Mouse (Mus musculus) forebrain, embryonic 14.5 days (tissue): Measurements from ENCODE around the gene Ppp1r3c. TPM values are rescaled to one million over a fixed set of nuclear protein-coding genes. Genes with fewer than 3 reads are reported as not detected.
"Not testable (repeated sequence)": the region's sequence is repeated elsewhere in the genome, so short reads cannot be mapped to it uniquely, and the experiment has no call there.

ENCODE experiments used
- ATAC-seq: fragments of 200-750 bp; cut with Nextera tagmentation; 2 replicates; pipeline ENCODE4 v1.8.0; 2017; ENCODE audit warnings: mild to moderate bottlenecking, moderate library complexity
- DNase-seq: peaks from one replicate; pipeline ENCODE4 v3.0.0-alpha.2; 2015; ENCODE audit warnings: low spot score
- H3K27ac ChIP-seq: fragments of 300-500 bp; sonication (generic); 2 replicates; pipeline ENCODE4 v1.5.1; 2014; ENCODE audit warnings: low read depth, mild to moderate bottlenecking, control low read depth, low read length, moderate library complexity
- H3K27me3 ChIP-seq: fragments of 300-500 bp; sonication (generic); replicated peaks from 2 replicates; pipeline ENCODE4 v1.6.1; 2014; ENCODE audit warnings: low read length, control low read depth, mixed read lengths; ENCODE audit not compliant: control insufficient read depth, insufficient read depth
- H3K36me3 ChIP-seq: fragments of 300-500 bp; sonication (generic); 2 replicates; pipeline ENCODE4 v1.6.1; 2014; ENCODE audit warnings: low read length, control low read depth; ENCODE audit not compliant: control insufficient read depth, insufficient read depth
- H3K4me1 ChIP-seq: fragments of 300-500 bp; sonication (generic); 2 replicates; pipeline ENCODE4 v1.6.1; 2014; ENCODE audit warnings: antibody characterized with exemption, low read length, control low read depth; ENCODE audit not compliant: control insufficient read depth, insufficient read depth
- H3K4me2 ChIP-seq: fragments of 300-500 bp; sonication (generic); 2 replicates; pipeline ENCODE4 v1.6.1; 2014; ENCODE audit warnings: mild to moderate bottlenecking, control low read depth, low read length
- H3K4me3 ChIP-seq: fragments of 300-500 bp; sonication (generic); 2 replicates; pipeline ENCODE4 v1.5.1; 2014; ENCODE audit warnings: low read depth, low read length, control low read depth
- H3K9ac ChIP-seq: fragments of 300-500 bp; sonication (generic); 2 replicates; pipeline ENCODE4 v1.6.1; 2014; ENCODE audit warnings: mild to moderate bottlenecking, low read length, control low read depth, moderate library complexity
- H3K9me3 ChIP-seq: fragments of 300-500 bp; sonication (generic); replicated peaks from 2 replicates; pipeline ENCODE4 v1.6.1; 2016; ENCODE audit warnings: low read length, control low read depth, mixed read lengths; ENCODE audit not compliant: control insufficient read depth
- WGBS: fragments of 180-500 bp; shearing (Covaris S2); extraction: QIAGEN DNeasy Blood & Tissue Kit; methylation state at CpG from one replicate; pipeline ENCODE4 v1.1.7; 2014; 5-methylcytosine and 5-hydroxymethylcytosine counted together
- polyA plus RNA-seq: library from polyadenylated mRNA; unstranded; fragments of >200 nt; fragmentation: Nextera tagmentation; extraction: Ambion mirVana; gene quantifications from 2 replicates; pipeline ENCODE4 v1.2.1, GENCODE M21; 2014

The Ppp1r3c gene
- polyA plus RNA-seq, 1 experiment from 2014 or later: 8.9 TPM

DNA sequence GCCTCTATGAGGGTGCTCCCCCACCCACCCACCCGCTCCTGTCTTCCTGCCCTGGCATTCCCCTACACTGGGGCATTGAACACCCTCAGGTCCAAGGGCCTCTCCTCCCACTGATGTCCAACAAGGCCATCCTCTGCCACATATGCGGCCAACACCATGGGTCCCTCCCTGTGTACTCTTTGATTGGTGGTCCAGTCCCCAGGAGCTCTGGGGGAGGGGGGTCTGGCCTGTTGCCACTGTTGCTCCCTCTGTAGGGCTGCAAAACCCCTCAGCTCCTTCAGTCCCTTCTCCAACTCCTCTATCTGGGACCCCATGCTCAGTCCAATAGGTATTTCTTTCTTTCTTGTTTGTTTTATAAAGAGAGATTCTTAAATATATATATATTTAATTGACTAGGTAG lies 6.0 kb downstream of the Ppp1r3c start:
- 70% methylated on average over 2 of the region's 2 CpGs for WGBS
- DNase-seq: not testable (repeated sequence)

DNA sequence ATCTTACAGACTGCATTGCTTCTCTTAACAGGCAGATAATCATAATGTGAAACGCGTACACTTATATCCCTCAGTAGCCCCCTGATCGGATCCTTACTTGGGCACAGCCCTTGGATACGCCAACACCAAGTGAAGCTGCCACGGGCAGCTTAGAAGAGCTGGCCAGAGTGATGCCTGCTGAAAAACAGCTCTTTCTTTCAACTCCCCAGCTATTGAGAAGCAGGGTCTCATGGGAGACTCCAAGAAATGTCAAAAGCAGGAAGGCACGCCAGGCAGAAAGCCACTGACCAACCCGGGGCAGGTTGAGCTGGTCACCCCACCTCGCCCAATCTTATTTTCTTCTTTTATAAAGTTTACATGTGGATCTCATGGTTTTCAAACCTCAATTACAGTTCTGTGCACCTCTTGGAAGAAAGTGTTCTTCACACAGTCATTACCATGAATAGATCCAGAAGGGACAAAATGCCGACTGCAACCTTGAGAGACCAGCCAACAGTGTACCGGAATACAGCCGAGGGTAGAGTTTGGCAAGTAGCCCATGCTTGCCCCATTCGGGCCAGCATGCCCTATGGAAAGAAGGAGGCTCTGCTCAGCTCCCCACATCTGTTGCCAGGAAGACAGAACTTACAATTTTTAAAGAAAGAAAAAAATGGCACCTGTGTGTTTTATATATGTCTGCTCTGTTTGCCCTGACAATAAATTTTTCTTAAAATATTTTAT lies 7.6 kb downstream of the Ppp1r3c start:
- no peak overlapping the region for H3K9ac ChIP-seq
- H3K4me1 ChIP-seq: no peaks in the 10 kb centered on the region
- H3K4me3 ChIP-seq: no peak overlapping the region
- no peaks in the 10 kb centered on the region for H3K36me3 ChIP-seq
- no peak overlapping the region for H3K27ac ChIP-seq
- ATAC-seq (no peak), DNase-seq (no peak)
- 85% methylated on average over 12 of the region's 12 CpGs for WGBS
- no peaks in the 10 kb centered on the region for H3K27me3 ChIP-seq
- H3K4me2 ChIP-seq: no peak overlapping the region
- no peaks in the 10 kb centered on the region for H3K9me3 ChIP-seq

More for the DNA sequence above, 6.0 kb downstream of the Ppp1r3c start:
- H3K27me3 ChIP-seq, H3K36me3 ChIP-seq, H3K27ac ChIP-seq, H3K4me1 ChIP-seq, H3K9me3 ChIP-seq, H3K9ac ChIP-seq, H3K4me3 ChIP-seq, H3K4me2 ChIP-seq, ATAC-seq: not testable (repeated sequence)

DNA sequence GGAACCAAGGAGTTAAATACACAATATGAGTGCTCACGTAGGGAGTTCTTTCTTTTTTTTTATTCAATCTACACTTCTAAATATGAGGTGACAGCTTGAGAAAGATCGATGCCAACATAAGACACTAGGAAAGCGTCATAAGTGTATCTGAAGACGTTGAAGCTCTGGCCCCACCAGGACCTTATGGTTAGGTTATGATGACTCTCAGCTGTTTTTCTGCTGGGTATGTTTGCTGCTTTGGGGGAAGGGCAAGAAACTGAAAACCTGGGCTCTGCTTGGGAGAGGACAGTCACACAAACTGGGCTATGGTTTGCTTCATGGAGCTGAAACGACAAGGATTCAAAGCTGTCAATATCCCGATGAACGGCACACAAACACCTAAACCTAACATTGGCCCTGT lies 11.5 kb downstream of the Ppp1r3c start:
- Histone ChIP-seq H3K9me3 (no peaks in the 10 kb centered on the region), H3K27me3 (no peaks in the 10 kb centered on the region), H3K4me1 (no peaks in the 10 kb centered on the region), H3K4me2 (no peak overlapping the region), H3K4me3 (no peak overlapping the region), H3K36me3 (no peaks in the 10 kb centered on the region), H3K9ac (no peak overlapping the region), H3K27ac (no peak overlapping the region)
- 79% methylated on average over 7 of the region's 7 CpGs for WGBS
- no peak for DNase-seq
- ATAC-seq: no peak

- H3K27me3 ChIP-seq: no peaks in the 10 kb centered on the region
- no peak overlapping the region for H3K27ac ChIP-seq
- ATAC-seq (no peak), DNase-seq (no peak)
- 84% methylated on average over 8 of the region's 8 CpGs for WGBS
- H3K4me3 ChIP-seq: no peak overlapping the region
- H3K36me3 ChIP-seq: no peaks in the 10 kb centered on the region
- H3K4me1 ChIP-seq: no peaks in the 10 kb centered on the region
- H3K4me2 ChIP-seq: no peak overlapping the region
- H3K9ac ChIP-seq: no peak overlapping the region
- H3K9me3 ChIP-seq: no peaks in the 10 kb centered on the region
Observed at GRCm38 (mm10) chr19:36721139-36721538, 15.3 kb downstream of the Ppp1r3c start.

DNA sequence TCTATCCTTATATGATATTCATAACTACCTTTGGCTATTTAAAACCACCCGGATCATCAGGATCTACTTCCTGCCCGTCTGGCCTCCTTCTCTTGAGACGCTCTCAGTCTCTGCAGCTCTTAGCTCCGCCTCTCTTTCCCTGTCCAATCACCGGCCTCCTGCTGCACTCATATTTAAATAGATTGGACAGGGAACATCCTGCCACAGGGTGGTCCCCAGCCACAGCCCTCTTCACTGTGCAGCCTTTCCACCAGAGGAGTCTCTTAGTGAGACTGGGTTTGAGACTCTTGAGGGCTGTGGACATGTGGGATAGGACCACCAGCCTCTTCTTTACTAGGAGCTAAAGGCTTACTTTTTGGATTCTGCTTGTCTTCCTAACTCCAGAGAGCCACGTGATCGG lies 20.2 kb downstream of the Ppp1r3c start:
- Histone ChIP-seq H3K27me3 (no peaks in the 10 kb centered on the region), H3K4me2 (no peak overlapping the region), H3K27ac (no peak overlapping the region), H3K4me3 (no peak overlapping the region), H3K9ac (no peak overlapping the region), H3K9me3 (no peaks in the 10 kb centered on the region), H3K4me1 (no peaks in the 10 kb centered on the region), H3K36me3 (no peaks in the 10 kb centered on the region)
- no peak for ATAC-seq
- WGBS: 77% methylated on average over 7 of the region's 7 CpGs
- no peak for DNase-seq

DNA sequence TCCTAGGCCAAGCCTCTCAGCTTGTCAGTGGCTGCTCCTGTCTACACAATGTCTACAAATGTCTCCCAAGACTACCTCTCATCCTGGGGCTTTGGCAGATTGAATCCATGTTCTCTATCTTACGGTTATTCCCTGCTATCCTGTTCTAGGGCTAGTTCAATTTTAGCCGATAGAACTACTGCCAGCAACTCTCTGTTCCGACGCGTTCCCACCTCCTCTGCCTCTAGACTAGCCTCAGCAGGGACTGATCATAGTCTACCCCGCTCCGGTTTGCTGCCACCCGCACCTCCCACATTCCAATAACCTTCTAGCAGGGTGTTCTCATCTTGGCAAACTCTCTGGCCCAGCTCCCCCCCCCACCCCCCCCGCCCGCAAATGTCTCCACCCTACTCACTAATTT lies 20.9 kb downstream of the Ppp1r3c start:
- 94% methylated on average over 10 of the region's 10 CpGs for WGBS
- H3K4me3 ChIP-seq: no peak overlapping the region
- H3K9me3 ChIP-seq: no peaks in the 10 kb centered on the region
- no peaks in the 10 kb centered on the region for H3K27me3 ChIP-seq
- H3K27ac ChIP-seq: no peak overlapping the region
- DNase-seq: no peak
- no peaks in the 10 kb centered on the region for H3K36me3 ChIP-seq
- no peak for ATAC-seq
- no peaks in the 10 kb centered on the region for H3K4me1 ChIP-seq
- H3K9ac ChIP-seq: no peak overlapping the region
- no peak overlapping the region for H3K4me2 ChIP-seq

- ATAC-seq (no peak), DNase-seq (no peak)
- H3K4me2 ChIP-seq: no peak overlapping the region
- no peaks in the 10 kb centered on the region for H3K4me1 ChIP-seq
- no peak overlapping the region for H3K27ac ChIP-seq
- 84% methylated on average over 1 of the region's 1 CpGs for WGBS
- H3K9ac ChIP-seq: no peak overlapping the region
- no peaks in the 10 kb centered on the region for H3K36me3 ChIP-seq
- no peaks in the 10 kb centered on the region for H3K27me3 ChIP-seq
- no peaks in the 10 kb centered on the region for H3K9me3 ChIP-seq
- no peak overlapping the region for H3K4me3 ChIP-seq
Observed at GRCm38 (mm10) chr19:36714492-36714891, 22.0 kb downstream of the Ppp1r3c start.

GRCm38 (mm10) chr19:36713092-36713491 lies 23.4 kb downstream of the Ppp1r3c start:
- H3K4me2 ChIP-seq: no peak overlapping the region
- H3K9me3 ChIP-seq: no peaks in the 10 kb centered on the region
- H3K4me1 ChIP-seq: no peaks in the 10 kb centered on the region
- no peaks in the 10 kb centered on the region for H3K36me3 ChIP-seq
- H3K4me3 ChIP-seq: no peak overlapping the region
- 68% methylated on average over 13 of the region's 13 CpGs for WGBS
- H3K27me3 ChIP-seq: no peaks in the 10 kb centered on the region
- no peak overlapping the region for H3K9ac ChIP-seq
- DNase-seq: no peak
- no peak for ATAC-seq
- no peak overlapping the region for H3K27ac ChIP-seq

DNA sequence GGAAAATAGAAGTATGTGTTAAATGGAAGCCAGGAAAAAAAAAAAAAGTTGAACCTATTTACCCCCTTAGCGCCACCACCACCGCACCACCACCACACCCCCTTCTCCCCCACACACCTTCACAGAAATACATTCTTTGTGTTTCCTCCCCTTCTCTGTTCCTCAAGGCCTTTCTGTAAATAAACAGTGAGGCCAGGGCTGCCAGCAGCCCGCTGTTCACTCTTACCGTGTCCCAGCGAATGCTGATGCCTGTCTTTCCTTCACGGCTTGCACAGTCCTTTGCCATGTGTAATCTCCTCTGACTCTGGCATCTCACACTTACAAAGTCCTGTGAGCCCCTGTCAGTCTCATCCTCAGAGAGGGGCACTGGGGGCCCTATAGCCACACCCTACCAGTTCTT lies 30.3 kb downstream of the Ppp1r3c start:
- H3K27me3 ChIP-seq: no peaks in the 10 kb centered on the region
- no peaks in the 10 kb centered on the region for H3K36me3 ChIP-seq
- no peaks in the 10 kb centered on the region for H3K9me3 ChIP-seq
- no peak overlapping the region for H3K4me3 ChIP-seq
- 55% methylated on average over 6 of the region's 6 CpGs for WGBS
- H3K4me2 ChIP-seq: no peak overlapping the region
- no peak overlapping the region for H3K9ac ChIP-seq
- DNase-seq (no peak), ATAC-seq (peak; percentile 23; the same call in 1 of the 2 replicates)
- no peak overlapping the region for H3K27ac ChIP-seq
- H3K4me1 ChIP-seq: no peaks in the 10 kb centered on the region
